Mouse (Mus musculus) erythroblast, embryonic 14.5 days (primary cell): ENCODE data around the gene Adam12.

Experiments
- GATA1 ChIP-seq: IDR thresholded peaks from 2 replicates; pipeline ENCODE4 v1.6.1; 2012; ENCODE audit warnings: low read length, inconsistent platforms, mixed read lengths
- TAL1 ChIP-seq: IDR thresholded peaks from 3 replicates; pipeline ENCODE4 v1.6.1; 2012; ENCODE audit warnings: low read length, inconsistent platforms, mixed read lengths

DNA sequence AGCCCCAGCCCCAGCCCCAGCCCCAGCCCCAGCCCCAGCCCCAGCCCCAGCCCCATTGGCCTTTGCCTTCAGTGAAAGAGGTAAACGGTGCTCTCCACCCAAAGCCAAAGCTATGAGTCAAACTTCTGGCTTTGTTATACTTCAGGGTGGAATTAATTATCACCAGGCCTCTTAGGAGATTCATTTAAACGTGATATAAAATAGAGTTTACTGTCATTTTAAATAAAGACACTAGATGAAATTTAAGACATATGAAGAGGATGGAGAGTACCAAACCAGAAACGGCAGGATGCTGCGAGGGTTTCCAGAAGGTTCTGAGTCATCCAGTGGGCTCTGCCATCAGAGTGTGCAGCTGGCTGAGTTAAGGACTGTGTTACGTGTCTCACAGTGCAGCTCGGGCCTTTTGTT is 199.0 kb downstream of the Adam12 start:
- TF ChIP-seq TAL1, result no peak
- no peak for TF ChIP-seq GATA1
